Mouse (Mus musculus): Measurements from ENCODE around the gene Gm14308. TPM values are rescaled to one million over a fixed set of nuclear protein-coding genes. Genes with fewer than 3 reads are reported as not detected.
"Not testable (repeated sequence)": the region's sequence is repeated elsewhere in the genome, so short reads cannot be mapped to it uniquely, and the experiment has no call there.

Gene Gm14308
- 1 to 10 TPM; 4.4 to 6.7 TPM for total RNA-seq (2021)

DNA sequence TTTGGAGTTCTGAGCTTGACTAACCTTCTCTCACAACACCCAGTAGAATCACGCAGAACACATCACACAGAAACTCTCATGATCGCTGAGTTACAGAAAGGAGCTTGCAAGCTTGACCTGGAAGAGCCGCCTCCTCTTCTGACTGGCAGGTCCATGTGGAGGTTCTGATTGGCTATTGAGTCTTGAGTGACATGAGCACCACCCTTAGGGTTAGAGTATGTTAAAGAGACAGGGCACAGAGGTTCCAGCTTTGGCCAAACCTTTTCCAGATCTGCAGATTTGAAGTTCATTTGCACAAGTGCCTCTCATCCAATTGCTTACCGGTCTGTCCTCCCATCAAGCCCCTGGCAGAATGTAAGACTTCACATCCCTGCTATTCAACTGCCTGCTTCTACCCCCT is at the start of gene Gm14308:
Gm14308 (minus strand) TSS at position 101 of the 400 bp plus-strand sequence.
- DNase-seq; intact Hi-C loops (cut with DNase I): not testable (repeated sequence)

DNA sequence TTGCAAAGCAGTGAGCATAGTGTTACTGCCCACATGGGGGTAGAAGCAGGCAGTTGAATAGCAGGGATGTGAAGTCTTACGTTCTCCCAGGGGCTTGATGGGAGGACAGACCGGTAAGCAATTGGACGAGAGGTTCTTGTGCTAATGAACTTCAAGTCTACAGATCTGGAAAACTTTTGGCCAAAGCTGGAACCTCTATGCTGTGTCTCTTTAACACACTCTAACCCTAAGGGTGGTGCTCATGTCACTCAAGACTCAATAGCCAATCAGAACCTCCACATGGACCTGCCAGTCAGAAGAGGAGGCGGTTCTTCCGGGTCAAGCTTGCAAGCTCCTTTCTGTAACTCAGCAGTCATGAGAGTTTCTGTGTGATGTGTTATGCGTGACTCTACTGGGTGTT is 34.1 kb upstream of the Gm14308 start, which contains the start of gene Zfp973:
Zfp973 (plus strand) TSS at position 301 of the 400 bp plus-strand sequence.
- intact Hi-C loops (cut with DNase I); DNase-seq: not testable (repeated sequence)

Other genes starting within 250 kb of the Gm14308 start
- 10 to 100 TPM; 15.1 to 20.9 TPM for gene Gm14435, start 212.8 kb downstream of the Gm14308 start, total RNA-seq (2021)
- not detected for gene Gm14434, start 149.6 kb downstream of the Gm14308 start, total RNA-seq (2021)
- gene Zfp967, start 115.3 kb downstream of the Gm14308 start, total RNA-seq (2021), result not detected
- gene Zfp973, start 34.2 kb upstream of the Gm14308 start, total RNA-seq (2021), result 10 to 100 TPM; 10.4 to 14.3 TPM
- 10 to 100 TPM; 22.5 to 22.9 TPM for gene Gm14305, start 72.0 kb upstream of the Gm14308 start, total RNA-seq (2021)
- 10 to 100 TPM in 1 of 2 experiments, 1 to 10 TPM in 1; 8.9 to 12.6 TPM for gene Gm14295, start 162.3 kb upstream of the Gm14308 start, total RNA-seq (2021)
- not detected for gene Gm14408, start 194.8 kb upstream of the Gm14308 start, total RNA-seq (2021)